Mouse (Mus musculus): ENCODE measurements around the gene Stx3.

Stx3 gene

GRCm38 (mm10) chr19:11819143-11819700 is at the start of gene Stx3:
Stx3 (minus strand) TSS chr19:11819403.
- no peak for DNase-seq (ENCODE audit: low spot score)

DNA sequence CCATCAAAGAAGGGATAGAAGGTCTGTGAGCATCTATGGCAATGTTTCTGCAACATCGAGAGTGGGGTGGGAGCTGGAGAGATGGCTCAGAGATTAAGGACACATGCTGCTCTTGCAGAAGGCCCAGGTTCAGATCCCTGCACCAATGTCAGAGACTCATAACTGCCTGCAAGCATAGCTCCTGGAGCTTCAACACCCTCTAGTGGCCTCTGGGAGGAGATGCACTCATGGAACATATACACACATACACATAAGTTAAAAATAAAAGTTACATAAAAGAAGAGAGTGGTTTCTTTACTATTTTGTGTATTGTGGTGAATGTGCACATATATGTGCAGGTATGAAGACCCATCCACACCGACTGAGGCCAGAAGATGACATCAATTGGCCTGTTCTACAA is 48.6 kb upstream of the Stx3 start:
- no peak for DNase-seq (ENCODE audit: low spot score)

GRCm38 (mm10) chr19:11860966-11861365 is 41.8 kb upstream of the Stx3 start, which contains the start of gene Olfr1418:
Olfr1418 (minus strand) TSS chr19:11861066.
- no peak for DNase-seq (ENCODE audit: low spot score)

GRCm38 (mm10) chr19:11856506-11856905 is 37.3 kb upstream of the Stx3 start:
- no peak for DNase-seq (ENCODE audit: low spot score)

DNA sequence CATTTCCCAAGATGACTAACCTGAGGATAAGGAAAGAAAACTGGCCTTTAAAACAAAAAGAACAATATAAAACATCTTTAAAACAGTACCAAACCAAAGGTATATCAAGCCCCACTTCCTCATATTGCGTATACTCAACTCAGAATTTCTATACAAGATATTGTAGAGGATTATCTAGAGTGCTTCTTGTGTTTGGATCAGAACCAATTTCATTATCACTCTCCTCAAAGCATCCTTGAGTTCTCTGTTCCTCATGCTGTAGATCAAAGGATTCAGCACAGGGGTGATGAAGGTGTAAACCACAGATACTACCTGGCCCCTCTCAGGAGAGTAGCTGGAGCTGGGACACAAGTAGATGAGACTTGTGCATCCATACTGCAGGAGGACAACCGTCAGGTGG is 35.6 kb upstream of the Stx3 start:
- no peak for DNase-seq (ENCODE audit: low spot score)

GRCm38 (mm10) chr19:11852652-11853051 is 33.4 kb upstream of the Stx3 start:
- DNase-seq (ENCODE audit: low spot score) = no peak

- no peak for DNase-seq (ENCODE audit: low spot score)
These were observed 27.1 kb upstream of the Stx3 start for GRCm38 (mm10) chr19:11846333-11846732.

DNA sequence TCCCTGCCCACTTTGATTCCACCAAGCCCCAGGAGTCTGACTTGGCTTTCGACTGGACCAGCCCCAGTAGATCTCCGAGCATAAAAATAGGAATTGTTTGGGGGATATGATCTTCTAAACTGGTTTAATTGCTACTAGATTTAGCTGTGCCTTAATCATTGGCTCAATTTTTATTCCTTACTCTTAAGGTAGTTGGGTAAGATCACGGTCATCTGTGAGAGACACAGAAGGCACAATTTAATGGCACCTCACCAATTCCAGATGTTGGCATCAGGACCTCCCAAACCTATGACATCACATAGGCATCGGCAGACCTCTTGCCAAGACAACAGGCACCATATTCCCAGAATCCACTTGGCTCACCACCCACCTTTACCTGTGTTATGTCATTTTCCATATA is 19.9 kb upstream of the Stx3 start, which contains the start of gene Olfr1417:
Gene Olfr1417, minus strand, starts transcription at position 101 of the 400 bp plus-strand sequence.
- DNase-seq (ENCODE audit: low spot score) = no peak

- no peak for DNase-seq (ENCODE audit: low spot score)
These were observed 4.3 kb upstream of the Stx3 start for GRCm38 (mm10) chr19:11823346-11824065.

GRCm38 (mm10) chr19:11820211-11820610 is 1.0 kb upstream of the Stx3 start:
- DNase-seq (ENCODE audit: low spot score) = no peak

DNA sequence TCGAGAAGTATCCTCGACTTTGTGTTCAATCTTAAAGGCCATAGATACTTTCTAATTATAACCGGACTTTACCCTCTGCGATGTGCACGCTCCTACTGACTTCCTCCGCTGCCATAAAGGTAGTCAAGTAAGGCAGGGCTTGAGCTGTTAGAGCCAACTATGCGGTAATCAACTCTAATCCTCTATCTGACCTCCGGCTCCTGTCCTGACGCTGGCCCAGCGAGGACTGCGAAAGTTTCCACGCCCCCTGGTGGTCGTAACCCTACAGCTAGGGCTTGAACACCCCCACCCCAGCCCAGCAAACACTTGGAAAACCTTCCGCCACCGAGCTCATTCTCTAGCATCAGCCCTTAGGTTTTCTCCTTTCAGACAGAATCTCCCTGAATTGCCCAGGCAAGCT is 597 bp upstream of the Stx3 start:
- DNase-seq (ENCODE audit: low spot score) = peak; percentile 72

- peak; percentile 66 for DNase-seq (ENCODE audit: low spot score)
These were observed 732 bp downstream of the Stx3 start for GRCm38 (mm10) chr19:11818199-11819142.

DNA sequence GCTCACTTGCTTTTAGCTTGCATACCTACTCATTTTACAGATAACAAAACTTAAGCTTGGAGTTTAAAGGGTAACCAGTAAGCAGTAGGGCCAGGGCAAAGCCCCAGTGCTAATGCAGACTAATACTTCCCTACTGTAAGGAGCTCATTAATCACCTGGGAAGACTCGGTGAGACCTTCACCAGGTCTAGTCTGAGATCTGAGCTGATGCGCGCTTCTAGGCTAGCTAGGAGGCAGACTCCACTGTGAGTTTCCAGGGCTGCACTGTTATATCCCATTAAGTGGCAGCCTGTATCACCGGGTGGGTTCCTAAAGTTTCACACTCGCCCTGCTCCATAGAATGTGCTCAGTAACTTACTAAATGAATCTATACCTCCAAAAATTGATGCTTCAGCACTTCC is 1.6 kb downstream of the Stx3 start:
- DNase-seq (ENCODE audit: low spot score) = no peak

- no peak for DNase-seq (ENCODE audit: low spot score)
These were observed 2.5 kb downstream of the Stx3 start for GRCm38 (mm10) chr19:11816706-11817105.

GRCm38 (mm10) chr19:11814742-11815333 is 4.4 kb downstream of the Stx3 start:
- DNase-seq (ENCODE audit: low spot score) = no peak

DNA sequence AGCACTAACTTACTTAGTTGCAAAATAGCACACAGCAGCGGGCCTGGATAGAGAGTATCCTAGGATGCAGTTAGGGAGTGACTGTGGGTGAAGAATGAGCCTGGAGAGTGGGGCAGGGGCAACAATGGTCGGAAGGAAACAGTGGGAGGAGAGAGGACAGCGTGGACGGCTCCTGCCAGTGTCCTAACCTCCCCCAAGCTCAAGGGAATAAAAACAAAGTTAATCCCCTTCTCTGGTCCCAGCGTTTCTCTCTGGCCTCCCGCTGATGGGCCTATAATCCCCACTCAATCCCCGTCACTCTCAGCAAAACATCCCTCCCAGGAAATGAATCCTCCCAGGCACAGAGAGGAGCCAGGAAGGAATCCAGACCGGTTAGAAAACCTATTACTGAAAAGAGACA is 5.6 kb downstream of the Stx3 start:
- no peak for DNase-seq (ENCODE audit: low spot score)

DNA sequence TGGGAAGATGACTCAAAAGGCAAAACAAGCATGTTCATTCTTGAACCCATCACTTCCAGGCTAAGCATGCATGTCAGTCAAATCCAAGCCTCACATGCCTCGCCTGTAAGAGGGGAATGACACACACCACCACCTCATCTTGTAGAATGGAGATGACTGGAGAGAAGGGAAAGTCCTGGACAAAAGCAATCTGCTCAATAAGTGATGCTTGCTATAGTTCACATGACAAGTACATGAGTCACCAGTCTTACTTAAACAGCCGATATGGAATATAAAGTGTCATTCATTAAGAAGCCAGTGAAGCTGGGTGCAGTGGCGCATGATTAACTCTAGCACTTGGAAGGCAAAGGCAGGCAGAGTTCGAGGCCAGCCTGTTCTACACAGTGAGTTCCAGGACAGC is 6.1 kb downstream of the Stx3 start:
- DNase-seq (ENCODE audit: low spot score) = no peak

DNA sequence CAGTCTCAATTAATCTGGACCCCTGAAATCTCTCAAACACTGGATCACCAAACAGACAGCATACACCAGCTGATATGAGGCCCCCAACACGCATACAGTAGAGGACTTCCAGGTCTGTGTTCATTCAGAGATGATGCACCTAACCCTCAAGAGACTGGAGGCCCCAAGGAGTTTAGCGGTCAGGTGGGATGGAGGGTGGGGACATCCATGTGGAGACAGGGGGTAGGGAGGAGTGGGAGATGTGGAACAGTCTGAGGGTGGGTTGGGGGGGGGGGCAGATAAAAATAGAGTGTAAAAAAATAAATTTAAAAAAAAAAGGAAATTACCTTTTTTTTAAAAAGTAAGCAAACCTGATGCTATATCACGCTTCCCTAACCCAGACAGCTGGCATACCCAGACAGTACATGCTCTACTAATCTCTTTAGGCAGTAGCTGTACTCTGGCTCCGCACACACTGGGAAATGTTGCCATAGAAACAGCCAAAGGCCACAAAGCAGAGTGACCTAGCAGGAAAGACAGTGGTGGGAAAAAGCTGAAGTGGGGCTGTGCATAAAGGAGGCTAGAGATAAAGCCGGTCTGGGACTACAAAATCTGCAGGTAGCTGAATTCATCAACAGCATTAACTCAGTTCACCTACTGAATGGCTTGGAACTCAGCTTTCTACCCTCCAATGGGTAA is 7.4 kb downstream of the Stx3 start:
- DNase-seq (ENCODE audit: low spot score) = no peak

- no peak for DNase-seq (ENCODE audit: low spot score)
These were observed 8.3 kb downstream of the Stx3 start for GRCm38 (mm10) chr19:11810856-11811255.

DNA sequence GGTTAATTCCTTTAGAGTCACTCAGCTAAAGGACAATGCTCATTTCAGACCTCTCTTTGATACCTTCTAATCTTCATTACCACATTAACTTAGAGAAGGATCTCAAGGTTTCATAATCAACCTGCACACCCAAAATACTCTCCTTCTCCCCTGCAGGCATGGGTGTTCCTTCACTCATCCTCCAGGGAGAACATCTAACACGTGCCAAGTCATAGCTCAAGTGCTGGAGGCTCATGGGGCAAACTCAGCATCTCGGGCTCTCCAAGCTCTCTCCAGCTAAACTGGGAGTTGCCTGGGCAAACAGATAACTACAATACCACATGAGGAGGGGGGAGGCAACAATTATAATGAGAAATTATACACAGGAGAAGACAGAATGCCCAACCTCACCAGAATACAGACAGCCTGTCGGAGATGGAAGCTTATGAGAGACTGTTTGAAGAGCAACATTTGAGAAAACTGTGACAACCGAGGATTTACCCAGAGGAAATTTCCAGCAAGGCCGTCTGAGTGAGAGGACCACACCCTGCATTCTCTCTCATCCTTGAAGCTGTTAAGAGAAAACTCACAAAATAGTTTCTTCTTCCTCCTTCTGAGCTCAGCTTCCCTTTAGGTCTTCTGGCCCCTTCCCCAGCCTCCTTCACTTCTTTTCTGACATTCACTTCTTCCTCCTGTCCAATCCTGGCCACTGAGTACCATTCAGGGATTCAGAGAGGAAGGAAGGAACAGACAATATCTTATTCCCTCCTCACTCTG is 9.0 kb downstream of the Stx3 start:
- no peak for DNase-seq (ENCODE audit: low spot score)

- DNase-seq (ENCODE audit: low spot score) = no peak
These were observed 10.8 kb downstream of the Stx3 start for GRCm38 (mm10) chr19:11808452-11808851.

All from urinary bladder, postnatal 25 days (tissue).